Mouse (Mus musculus) spleen, adult 2 months (tissue): ENCODE data around the gene Wdr43.

Experiments used
- CTCF ChIP-seq: fragments of 200-500 bp; IDR thresholded peaks from 2 replicates; pipeline ENCODE4 v1.5.1; 2011; ENCODE audit warnings: mild to moderate bottlenecking, inconsistent platforms; ENCODE audit not compliant: insufficient read depth, insufficient read length, insufficient replicate concordance; ENCODE audit errors: extremely low read depth
- POLR2A ChIP-seq: fragments of 200-500 bp; IDR thresholded peaks from 2 replicates; pipeline ENCODE4 v1.6.1; 2011; ENCODE audit warnings: low read depth, low read length, inconsistent platforms

- TF ChIP-seq CTCF (no peak), POLR2A (no peak)
These were observed 59.2 kb downstream of the Wdr43 start for GRCm38 (mm10) chr17:71674886-71675285.
